Mouse (Mus musculus) ES-E14 (cell line): Measurements from ENCODE around the gene Gpr152.

Source experiments
- HCFC1 ChIP-seq: IDR thresholded peaks from 2 replicates; pipeline ENCODE4 v1.6.1; 2012; ENCODE audit warnings: low read length, inconsistent platforms, borderline replicate concordance; ENCODE audit not compliant: insufficient read depth
- MAFK ChIP-seq: IDR thresholded peaks from 2 replicates; pipeline ENCODE4 v1.6.1; 2014; ENCODE audit warnings: mild to moderate bottlenecking, low read depth, low read length, inconsistent platforms; ENCODE audit not compliant: insufficient read depth
- ZC3H11A ChIP-seq: IDR thresholded peaks from 2 replicates; pipeline ENCODE4 v1.6.1; 2012; ENCODE audit warnings: low read depth, mild to moderate bottlenecking, inconsistent platforms, low read length, borderline replicate concordance
- ZNF384 ChIP-seq: IDR thresholded peaks from 2 replicates; pipeline ENCODE4 v1.6.1; 2012; ENCODE audit warnings: low read depth, low read length, inconsistent platforms

DNA sequence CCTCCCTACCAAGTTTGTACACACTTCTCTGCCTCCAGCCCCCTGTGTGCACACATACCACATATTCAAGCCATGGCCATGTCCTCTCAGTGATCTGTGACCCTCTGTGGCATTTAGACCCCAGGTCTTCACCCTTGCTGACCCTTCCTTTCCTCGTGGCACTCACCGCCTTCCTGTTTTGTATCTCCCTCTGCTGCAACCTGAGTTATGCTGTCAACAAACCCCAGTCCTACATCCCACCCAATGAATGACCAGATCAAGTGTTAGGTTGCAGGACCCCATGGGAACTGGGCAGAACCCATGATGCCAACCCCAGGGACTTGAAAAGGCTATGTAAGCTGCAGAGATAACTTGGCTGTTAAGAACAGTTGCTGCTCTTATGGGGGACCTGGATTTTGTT is 37.5 kb upstream of the Gpr152 start:
- TF ChIP-seq MAFK (no peak), ZNF384 (no peak), ZC3H11A (no peak), HCFC1 (no peak)
